Mouse (Mus musculus) spleen, adult 12 weeks (tissue): ENCODE results near the gene Map2k5.

Experiments
- DNase-seq: peaks from one replicate; pipeline ENCODE4 v3.0.0; 2022; ENCODE audit warnings: low spot score

Map2k5 gene

DNA sequence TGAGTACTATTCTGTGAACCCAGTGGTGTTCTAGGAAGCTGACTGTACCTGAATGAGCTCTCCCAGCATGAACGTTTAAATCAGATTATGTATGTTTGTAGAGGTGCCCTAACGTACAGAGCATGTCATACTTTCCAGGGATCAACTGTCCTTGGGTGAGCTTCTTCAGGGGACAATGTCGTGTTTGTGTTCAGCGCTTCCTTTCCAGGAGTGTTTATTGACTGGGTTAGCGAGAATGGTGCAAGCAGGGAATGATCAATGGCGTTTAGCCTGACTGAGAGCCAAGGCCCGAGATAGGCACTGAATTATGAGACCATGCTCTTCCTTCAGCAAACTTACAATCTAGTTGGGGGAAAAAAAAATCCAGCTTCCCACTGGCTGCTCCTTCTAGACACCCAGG, 193.8 kb downstream of the Map2k5 start:
- no peak for DNase-seq

DNA sequence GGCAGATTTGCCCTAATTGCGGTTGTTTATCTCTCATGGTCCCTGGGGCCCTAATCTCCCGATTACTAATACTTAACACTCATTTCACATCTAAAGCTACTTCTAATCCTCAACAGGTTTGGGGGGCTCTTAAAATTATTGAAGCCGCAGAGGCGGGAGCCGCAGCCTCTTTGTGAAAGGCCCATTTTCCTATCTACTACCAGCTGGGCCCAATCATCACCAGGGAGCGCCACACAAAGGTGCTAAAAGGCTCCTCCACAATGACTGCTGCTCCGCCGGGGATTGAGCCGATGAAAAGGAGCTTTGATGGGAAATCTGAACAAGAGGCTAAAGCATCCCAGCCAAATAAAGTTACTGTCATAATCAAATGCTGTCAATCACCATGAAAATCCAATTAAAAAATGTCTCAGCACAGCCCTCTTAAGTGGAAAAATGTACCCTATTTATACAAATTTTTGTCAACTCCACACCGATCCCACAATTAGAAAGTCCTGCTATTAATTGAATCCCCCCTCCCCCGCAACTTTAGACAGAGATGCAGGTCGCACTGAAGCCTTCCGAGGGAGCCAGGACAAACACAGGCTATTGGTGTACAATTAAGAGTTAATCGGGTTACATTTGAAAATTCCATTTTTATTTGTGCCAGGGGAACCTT, 195.3 kb downstream of the Map2k5 start:
- DNase-seq = no peak

- no peak for DNase-seq
Measured at GRCm38 (mm10) chr9:63181337-63182178, 196.1 kb downstream of the Map2k5 start.

DNA sequence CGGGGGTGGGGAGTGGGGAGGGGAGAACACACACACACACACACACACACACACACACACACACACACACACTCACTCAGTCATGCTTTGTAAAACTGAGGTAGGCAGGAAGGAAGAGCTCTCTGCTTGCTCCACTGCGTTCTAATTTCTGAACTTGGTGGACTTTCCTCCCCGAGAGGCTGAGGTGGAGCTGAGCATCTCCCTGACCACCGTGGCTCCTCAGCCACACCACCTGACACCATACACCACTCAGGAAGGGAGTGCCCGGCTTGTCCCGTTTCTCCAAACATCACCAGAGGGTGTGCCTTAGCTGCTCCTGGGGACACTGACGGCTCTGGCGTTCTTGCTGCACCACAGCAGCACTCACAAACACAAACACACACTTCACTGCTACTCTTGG, 199.4 kb downstream of the Map2k5 start:
- DNase-seq = no peak

DNA sequence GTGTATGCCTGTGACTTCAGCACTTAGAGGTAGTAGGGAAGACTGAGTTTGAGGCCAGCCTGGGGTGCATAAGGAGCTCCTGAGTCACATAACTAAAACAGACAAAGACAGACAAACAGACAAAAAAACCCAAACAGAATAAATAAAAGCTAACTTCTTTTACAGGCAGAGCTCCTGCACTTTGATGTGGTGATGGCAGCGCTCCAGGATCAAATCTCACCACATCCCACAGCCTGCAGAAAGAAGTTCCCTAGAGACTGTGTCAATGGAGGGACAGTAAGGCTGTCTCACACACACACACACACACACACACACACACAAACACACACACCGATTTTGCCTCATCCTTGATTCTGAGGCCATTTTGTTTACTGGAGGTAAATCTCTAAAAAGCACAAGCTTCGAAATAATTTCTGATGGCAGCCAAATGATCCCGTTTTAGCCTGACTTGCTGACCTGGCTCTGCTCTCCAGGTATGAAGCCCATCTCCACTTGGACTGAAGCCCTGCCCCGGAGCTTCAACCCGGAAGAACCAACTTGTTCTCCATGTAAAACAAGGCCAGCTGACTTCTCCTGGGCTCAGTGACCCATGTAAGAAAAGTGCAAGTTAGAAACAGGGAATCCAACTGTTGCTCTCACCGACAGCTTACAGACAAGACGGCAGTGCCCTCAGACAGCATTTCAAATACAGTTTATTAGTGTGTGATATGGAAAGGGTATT, 203.5 kb downstream of the Map2k5 start:
- DNase-seq = no peak

- no peak for DNase-seq
Measured at GRCm38 (mm10) chr9:63171951-63172350, 205.8 kb downstream of the Map2k5 start.

- no peak for DNase-seq
Measured at GRCm38 (mm10) chr9:63169127-63169526, 208.6 kb downstream of the Map2k5 start.

DNA sequence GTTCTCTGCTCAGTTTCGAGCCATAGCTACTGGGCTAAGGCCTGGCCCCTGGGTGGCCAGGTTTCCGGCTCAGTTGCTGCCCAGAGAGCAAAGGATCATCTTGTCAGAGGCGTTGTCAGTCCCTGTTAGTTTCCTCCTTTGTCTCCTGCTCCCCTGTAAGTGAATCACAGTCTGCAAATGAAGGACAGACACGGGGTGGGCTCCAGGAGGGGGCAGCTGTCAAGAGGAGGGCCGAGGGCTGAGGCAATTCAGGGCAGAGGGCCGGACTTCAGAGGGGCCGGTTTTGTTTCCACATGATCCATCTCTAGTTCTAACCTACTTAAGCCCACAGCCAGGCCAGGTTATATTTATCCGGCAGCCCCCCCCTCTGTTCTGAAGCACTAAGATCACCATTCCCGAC, 212.6 kb downstream of the Map2k5 start:
- no peak for DNase-seq

GRCm38 (mm10) chr9:63163756-63164155, 213.9 kb downstream of the Map2k5 start:
- DNase-seq = no peak

- no peak for DNase-seq
Measured at GRCm38 (mm10) chr9:63151949-63152348, 225.8 kb downstream of the Map2k5 start.

GRCm38 (mm10) chr9:63151072-63151870, 226.4 kb downstream of the Map2k5 start:
- no peak for DNase-seq

GRCm38 (mm10) chr9:63150086-63150800, 227.5 kb downstream of the Map2k5 start:
- DNase-seq = no peak

GRCm38 (mm10) chr9:63149372-63149766, 228.3 kb downstream of the Map2k5 start:
- no peak for DNase-seq

DNA sequence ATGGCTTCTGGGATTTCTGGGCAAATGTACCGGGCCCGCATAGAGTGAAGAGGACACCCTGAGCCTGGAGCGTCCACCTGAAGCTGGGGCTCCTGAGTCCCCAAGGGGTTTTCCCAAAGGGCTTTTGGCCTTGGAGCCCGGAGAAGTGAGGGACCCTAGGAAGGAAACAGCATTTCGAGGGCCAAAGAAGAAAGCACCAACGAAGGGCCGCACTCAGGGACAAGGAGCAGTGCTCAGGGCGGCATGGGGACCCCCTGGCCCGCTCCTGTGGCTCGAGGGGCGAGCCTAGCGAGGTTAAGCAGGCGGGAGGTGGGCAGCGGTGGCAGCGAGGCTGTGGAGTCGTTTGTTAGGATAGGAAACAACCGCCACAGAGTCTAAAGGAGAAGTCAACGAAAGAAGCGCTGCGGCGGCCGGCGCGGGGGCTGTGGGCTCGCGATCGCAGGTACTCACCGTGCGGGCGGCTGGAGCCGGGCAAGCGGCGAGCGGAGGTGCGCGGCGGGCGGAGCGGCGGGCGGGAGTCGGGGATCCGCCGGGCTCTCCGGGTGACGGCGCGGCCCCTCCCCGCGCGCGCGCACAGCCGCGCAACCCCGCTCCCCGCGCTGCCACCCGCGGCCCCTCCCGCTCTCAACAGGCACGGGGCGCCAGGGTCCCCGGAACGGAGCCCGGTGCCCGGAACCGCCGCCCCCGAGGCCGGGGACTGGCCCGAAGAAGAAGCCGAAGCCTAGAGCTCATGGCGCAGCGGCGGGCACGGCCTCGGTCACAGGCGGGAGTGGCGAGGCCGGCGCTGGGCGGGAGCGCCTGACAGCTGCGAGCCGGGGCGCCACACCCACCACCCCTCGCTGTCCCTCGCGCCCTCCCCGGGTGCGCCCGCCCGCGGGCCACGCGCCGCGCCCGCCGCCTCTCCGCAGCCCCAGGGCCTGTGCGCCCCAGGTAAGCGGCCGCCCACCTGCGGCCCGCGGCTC, 229.0 kb downstream of the Map2k5 start, which contains the start of gene Skor1:
TSS of gene Skor1 (minus strand) at position 552 of the 962 bp plus-strand sequence.
- no peak for DNase-seq

DNA sequence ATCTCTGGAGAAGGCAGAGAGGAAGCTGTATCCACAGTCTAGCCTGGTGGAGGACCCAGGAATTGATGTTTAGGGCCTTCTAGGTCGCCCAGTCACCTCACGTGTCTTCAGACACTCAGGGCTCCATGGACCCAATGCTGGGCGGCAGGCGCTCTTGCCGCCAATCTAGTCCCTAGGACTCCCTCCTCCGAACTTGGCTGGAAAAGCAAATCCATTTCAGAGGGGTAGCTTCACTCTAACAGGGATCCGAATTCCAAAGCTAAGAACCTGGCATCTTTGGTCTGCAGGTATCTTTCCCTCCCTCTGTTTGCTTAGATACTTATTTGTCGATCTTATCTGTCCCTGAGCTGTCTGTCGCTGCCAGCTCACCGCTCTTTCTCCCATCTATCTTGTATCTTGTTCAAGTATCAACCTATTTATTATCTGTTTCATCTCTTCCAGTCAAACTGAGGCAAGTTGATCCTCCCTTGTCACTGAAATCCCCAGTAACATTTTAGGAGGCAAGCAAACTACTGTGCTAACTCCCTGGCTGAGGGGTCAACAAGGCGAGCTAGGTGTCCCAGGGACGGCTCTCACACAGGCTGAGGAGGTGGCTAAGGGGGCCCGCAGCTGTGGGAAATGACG, 229.8 kb downstream of the Map2k5 start:
- no peak for DNase-seq

DNA sequence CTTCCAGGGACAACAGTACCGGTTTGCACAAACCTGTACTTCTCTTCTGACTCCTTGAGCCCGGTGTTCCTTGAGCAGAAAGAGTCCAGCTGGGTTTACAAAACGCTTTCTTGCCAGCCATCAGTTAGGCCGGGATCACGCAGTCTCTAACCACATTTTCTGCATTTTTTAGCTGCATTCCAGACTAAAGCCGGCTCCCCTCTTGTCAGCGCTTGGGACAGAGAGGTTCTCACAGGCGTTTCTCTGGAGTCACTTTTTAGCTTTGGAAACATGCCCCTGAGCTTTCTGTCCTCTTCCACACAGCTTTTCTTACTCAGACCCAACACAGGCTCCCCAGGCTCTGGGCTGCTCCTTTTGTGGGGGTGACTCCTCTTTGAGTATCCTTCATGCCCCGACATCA, 230.4 kb downstream of the Map2k5 start:
- DNase-seq = no peak

DNA sequence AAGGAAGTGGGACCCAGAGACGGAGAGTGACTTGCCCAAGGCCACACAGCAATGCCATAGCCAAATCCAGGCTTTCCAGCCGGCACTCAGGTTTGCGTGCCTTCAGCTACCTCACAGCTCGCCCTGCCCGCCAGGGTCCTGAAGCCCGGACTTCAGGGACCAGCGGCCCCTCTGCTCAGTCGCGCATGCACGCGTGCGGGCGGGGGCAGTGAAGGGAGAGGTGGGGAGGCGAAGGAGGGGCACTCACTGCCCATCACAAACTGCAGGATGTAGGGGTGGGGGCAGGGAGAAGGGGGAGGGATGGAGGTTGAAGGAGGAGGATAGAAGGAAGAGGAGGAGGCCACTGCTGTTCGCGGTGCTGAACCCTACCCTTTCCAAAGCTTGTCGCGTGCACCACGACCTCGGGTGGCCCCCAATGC, 230.8 kb downstream of the Map2k5 start:
- DNase-seq = no peak

DNA sequence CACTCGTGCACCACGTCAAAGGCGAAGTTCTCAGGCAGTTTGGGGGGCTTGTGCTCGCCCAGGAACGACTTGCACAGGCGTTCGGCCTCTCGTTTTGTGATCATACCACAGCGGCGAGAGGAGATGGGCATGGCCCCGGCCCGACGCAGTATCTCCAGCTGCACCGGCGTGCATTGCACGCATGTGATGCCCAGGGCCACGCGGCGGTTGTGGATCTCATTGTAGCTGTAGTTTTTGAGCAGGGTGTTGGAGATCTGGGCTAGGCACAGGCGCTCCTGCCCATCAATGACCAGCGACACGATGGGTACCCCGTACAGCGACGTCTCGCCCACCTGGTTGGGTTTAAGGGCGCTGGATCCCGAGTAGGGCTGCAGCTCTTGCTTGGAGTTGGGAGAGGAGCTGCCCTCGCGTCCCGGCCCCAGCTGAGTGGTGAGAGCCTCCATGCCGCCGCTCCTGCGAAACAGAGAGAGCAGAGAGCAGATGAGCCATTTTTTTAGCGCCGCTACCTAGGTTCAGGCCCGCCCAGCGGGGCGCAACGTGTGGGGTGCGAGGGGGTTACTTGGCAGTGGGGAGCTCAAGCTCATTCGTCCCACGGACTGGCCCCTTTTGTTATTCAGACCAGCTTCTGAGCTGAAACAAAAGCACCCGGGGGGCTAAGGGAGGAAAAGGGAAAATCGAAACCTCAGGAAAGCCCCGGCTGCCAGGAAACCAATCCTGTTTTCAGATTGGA, 231.4 kb downstream of the Map2k5 start:
- no peak for DNase-seq
